Mouse (Mus musculus): ENCODE data around the gene 5730480H06Rik.

The 5730480H06Rik gene

GRCm38 (mm10) chr5:48411462-48411861 lies 83.7 kb downstream of the 5730480H06Rik start:
- in situ Hi-C loops (cut with MboI; ENCODE audit: unreplicated experiment in 2 of 2), result no loop called here

- in situ Hi-C loops (cut with MboI; ENCODE audit: unreplicated experiment in 2 of 2), result no loop called here
Measured at GRCm38 (mm10) chr5:48412261-48412660, 84.5 kb downstream of the 5730480H06Rik start.

GRCm38 (mm10) chr5:48419741-48420140 lies 92.0 kb downstream of the 5730480H06Rik start:
- in situ Hi-C loops (cut with MboI; ENCODE audit: unreplicated experiment in 2 of 2), result no loop called here

GRCm38 (mm10) chr5:48421957-48422356 lies 94.2 kb downstream of the 5730480H06Rik start:
- in situ Hi-C loops (cut with MboI; ENCODE audit: unreplicated experiment in 2 of 2), result no loop called here

- in situ Hi-C loops (cut with MboI; ENCODE audit: unreplicated experiment in 2 of 2), result no loop called here
Measured at GRCm38 (mm10) chr5:48430459-48430858, 102.7 kb downstream of the 5730480H06Rik start.

GRCm38 (mm10) chr5:48448888-48449287 lies 121.1 kb downstream of the 5730480H06Rik start:
- in situ Hi-C loops (cut with MboI; ENCODE audit: unreplicated experiment in 2 of 2), result no loop called here

GRCm38 (mm10) chr5:48460221-48460620 lies 132.5 kb downstream of the 5730480H06Rik start:
- in situ Hi-C loops (cut with MboI; ENCODE audit: unreplicated experiment in 2 of 2), result no loop called here
